Mouse (Mus musculus) lung, postnatal 10 days (tissue): Measurements from ENCODE around the gene Tbata.

Experiments used
- DNase-seq: peaks from one replicate; pipeline ENCODE4 v3.0.0; 2021

Gene Tbata

DNA sequence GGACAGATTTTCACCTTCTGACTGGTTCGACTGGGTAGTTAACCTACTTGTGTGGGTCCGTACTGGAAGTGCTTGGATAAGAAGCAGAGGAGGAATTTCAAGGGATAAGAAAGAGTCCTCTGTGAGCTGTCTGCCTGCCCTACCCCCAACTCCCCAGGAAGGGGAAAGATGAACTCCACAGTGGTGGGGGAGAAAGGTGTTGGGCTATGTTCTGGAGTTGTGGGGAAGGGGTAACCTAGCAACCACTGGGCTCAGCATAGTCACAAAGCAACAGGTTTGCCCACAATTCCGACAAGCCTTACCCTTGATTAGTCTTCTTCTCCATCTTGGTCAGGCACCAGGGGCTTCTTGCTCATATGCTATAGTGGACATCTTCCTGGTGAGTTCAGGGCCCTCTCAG is at the start of gene Tbata:
Gene Tbata (plus strand): TSS at position 301 of the 400 bp plus-strand sequence.
- DNase-seq = no peak

DNA sequence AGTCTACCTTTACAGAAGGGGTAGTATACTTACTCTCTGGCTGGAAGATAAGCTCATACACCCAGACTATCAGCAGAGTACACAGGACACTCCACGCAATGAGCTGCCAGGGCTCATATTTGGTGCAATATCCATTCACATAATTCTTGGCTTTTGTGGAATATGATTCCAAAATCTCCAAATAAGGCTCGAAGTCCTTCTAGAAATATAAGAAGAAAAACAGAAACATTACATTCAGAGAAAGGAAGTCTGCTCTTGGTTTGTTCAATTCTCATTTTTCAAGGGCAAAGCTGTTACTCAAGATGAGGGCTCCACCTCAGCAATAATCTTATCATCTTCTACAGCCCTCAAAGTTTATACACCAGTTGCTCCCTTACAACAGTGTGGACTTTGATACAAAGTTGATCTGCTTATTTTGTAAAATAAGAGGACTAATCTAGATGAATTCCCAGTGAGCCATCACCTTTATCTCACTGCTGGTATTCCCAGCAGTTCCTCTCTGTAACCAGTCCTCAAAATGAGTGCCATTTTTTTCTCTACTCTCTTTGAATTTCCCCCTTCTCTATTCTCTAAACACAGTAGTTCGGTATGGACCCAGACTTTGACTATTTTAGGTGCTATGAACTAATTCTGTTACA is 48.4 kb upstream of the Tbata start:
- no peak for DNase-seq

- no peak for DNase-seq
Measured at GRCm38 (mm10) chr10:61124462-61124861, 47.3 kb upstream of the Tbata start.

DNA sequence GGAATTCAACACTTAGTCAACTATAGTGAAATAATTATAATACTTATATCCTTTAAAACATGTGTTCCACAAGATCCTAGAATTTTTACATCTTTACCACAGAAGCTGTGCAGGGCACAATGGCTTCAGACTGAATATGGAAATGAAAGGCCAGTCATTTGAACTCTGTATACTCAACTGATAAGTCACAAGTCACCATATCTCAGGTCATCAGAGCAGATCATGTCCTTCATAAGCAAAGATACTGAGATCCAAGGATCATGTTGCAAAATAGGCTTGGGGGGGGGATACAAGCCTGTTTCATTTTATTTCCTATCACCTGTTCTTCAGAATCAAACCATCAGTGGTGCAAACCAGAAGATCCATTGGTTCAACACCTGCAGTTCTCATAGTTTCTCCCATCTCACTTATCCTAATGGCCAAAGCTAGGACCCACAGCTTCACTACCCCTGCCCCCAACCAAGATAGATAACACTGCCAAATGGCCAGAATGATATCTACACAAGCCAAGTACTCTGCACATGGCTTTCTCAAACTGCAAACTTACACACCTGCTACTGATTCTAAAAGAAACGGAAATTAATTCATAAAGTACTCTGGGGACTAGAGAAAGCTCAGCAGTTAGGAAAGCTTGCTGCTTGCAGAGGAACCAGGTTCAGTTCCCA is 42.9 kb upstream of the Tbata start:
- no peak for DNase-seq

GRCm38 (mm10) chr10:61130959-61131358 is 40.8 kb upstream of the Tbata start:
- DNase-seq = no peak

GRCm38 (mm10) chr10:61134041-61134440 is 37.7 kb upstream of the Tbata start:
- no peak for DNase-seq

- no peak for DNase-seq
Measured at GRCm38 (mm10) chr10:61135226-61135839, 36.4 kb upstream of the Tbata start.

- no peak for DNase-seq
Measured at GRCm38 (mm10) chr10:61137567-61137966, 34.2 kb upstream of the Tbata start.

DNA sequence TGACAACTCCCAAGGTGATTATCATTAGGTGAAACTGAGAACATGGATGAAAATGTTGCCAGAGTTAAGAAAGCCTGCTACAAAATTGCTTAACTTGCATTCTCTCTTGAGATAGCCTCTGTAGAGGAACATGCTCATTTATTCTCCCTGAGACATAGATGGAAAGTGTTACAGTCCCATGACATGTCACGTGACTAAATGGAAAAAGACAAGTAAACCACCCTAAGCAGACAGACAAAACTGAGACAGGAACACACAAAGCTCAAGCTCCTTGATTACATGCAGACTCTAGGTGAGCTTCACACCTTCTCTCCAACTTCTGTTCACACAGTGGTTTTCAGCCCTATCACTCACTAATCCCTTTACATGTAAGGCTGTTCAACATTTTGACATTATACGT is 28.4 kb upstream of the Tbata start:
- DNase-seq = no peak

DNA sequence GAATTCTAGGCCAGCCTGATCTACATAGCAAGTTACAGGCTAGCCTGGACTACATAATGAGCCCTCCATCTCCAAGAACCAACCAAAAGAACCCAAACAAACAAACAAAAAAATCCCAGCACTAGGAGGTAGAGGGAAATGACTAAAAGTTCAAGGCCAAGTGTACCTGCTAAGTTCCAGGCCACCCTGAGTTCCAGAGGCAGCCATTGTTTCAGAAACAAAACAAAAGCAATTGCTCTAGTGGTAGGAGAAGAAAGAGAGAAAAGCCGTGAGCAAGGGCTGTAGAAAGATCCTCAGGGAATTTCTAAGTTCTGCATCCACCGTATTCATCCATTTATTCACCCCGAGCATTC is 26.0 kb upstream of the Tbata start:
- no peak for DNase-seq

DNA sequence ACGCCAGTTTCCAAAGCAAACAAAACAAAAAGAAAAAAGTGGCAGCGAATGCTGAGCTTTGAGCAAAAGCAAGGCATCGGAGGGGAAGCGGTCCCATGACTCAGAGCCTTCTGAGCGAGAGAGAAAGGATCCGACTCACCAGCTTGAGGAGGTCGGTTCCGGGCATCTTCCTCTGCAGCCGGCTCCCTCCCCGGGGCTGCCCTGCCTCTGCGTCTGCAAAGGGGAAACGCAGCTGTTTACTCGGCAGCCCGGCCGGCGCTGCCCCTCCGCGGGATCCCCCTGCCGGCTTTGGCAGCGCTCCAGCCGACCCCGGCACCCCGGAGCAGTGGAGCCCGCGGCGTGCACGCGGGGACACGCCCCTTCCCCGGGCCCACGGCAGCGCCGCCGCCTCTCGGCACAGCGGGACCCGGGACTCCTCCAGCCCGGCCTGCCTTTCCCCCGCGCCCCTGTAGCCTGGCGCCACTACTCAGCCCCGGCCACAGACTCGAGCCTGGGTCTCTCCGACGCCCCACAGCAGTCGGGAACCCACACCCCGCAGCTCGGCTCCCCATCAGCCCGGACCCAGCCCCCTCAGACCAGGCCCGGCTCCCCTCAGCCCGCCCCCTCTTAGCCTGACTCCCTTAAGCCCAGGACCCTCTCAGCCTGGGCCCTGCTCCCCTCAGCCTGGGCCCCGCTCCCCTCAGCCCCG is 25.5 kb upstream of the Tbata start:
- peak; percentile 68 for DNase-seq

- peak; percentile 26 for DNase-seq
Measured at GRCm38 (mm10) chr10:61146807-61147156, 25.0 kb upstream of the Tbata start.

GRCm38 (mm10) chr10:61147157-61148040 is 24.4 kb upstream of the Tbata start, which contains the start of gene Sgpl1:
TSS of gene Sgpl1 (minus strand) at chr10:61147703.
- DNase-seq = peak; percentile 93

- no peak for DNase-seq
Measured at GRCm38 (mm10) chr10:61149476-61149875, 22.3 kb upstream of the Tbata start.

- DNase-seq = peak; percentile 75
Measured at GRCm38 (mm10) chr10:61150616-61151015, 21.1 kb upstream of the Tbata start.

- DNase-seq = no peak
Measured at GRCm38 (mm10) chr10:61152131-61152530, 19.6 kb upstream of the Tbata start.

DNA sequence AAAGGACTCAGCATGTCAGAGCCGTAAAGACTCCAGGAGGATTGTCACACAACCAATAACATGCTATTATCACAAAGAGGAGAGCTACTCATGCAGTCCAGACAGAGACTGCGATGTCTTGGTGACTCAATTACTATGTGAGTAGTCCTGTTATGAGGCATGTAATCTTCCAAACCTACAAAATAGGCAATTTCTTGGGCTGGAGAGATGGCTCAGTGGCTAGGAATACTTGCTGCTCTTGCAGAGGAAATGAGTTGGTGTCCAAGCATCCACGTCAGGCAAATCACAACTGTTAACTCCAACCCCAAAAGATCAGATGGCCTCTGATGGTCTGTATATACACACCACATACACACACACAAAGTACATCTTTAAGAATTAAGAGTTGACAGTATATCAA is 16.1 kb upstream of the Tbata start:
- no peak for DNase-seq

GRCm38 (mm10) chr10:61156453-61156852 is 15.3 kb upstream of the Tbata start:
- no peak for DNase-seq

DNA sequence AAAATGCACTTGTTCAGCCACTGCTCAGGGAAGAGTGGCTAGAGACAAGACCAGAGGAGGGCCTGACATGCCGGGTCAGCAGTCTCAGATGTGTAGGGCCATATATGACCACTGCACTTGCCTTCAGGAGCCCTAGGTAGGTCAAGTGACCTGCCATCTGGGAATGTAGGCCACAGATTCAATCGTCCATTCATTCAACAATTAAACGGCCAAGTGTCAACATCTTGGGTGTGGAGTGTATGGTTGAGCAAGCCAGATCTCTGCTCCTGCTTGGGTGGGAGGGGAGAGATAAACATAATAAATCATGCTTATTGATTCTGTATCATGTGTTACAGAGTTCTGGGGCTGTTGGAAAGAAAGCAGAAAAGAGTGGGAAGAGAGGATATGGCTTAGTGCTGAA is 13.2 kb upstream of the Tbata start:
- DNase-seq = no peak

GRCm38 (mm10) chr10:61160089-61160488 is 11.7 kb upstream of the Tbata start:
- DNase-seq = no peak

DNA sequence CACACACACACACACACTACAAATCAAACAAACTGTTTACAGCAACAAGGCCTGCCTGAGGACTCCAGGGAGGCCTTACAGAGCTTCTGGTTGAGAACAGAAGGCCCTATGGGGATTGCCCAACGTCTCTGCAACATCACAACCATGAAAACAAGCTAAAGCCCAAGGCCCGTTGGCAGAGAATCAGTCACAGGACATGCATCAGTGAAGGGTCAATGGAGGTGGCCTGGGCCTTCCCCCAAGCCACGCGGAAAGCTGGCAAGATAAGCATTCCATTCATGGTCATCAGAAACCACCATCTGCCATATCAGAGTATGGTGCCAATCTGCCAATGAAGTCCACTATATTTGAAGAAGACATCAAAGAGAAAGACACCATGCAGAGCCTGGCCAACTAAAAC is 11.1 kb upstream of the Tbata start:
- no peak for DNase-seq

- DNase-seq = no peak
Measured at GRCm38 (mm10) chr10:61162366-61162765, 9.4 kb upstream of the Tbata start.
